Mouse (Mus musculus) large intestine, adult 2 months (tissue): Measurements from ENCODE around the gene Resf1. TPM values are rescaled to one million over a fixed set of nuclear protein-coding genes. Genes with fewer than 3 reads are reported as not detected.
"Not testable (repeated sequence)": the region's sequence is repeated elsewhere in the genome, so short reads cannot be mapped to it uniquely, and the experiment has no call there.

Source experiments
- DNase-seq: peaks from one replicate; pipeline ENCODE4 v3.0.0-alpha.2; 2012; ENCODE audit warnings: low read depth, low spot score
- WGBS: fragments of 180-500 bp; shearing (Covaris S2); methylation state at CpG from one replicate; pipeline ENCODE4 v1.1.7; 2018; 5-methylcytosine and 5-hydroxymethylcytosine counted together
- polyA plus RNA-seq: library from polyadenylated mRNA; depleted of rRNA; stranded (reverse); fragments of >200 nt; gene quantifications from 2 replicates; pipeline ENCODE4 v1.2.3, GENCODE M21; 2012; rRNA removed

Resf1 gene
- 4.0 and 11.2 TPM in 2 replicates for polyA plus RNA-seq

GRCm38 (mm10) chr6:149308956-149309932, at the start of gene Resf1:
TSS of gene Resf1 (plus strand) at chr6:149309414.
- peak; percentile 47 for DNase-seq
- 2% methylated on average over 61 of the region's 61 CpGs for WGBS

- no peak for DNase-seq
- 60% methylated on average over 3 of the region's 3 CpGs for WGBS
These were observed 48.4 kb upstream of the Resf1 start for GRCm38 (mm10) chr6:149260801-149261239.

- DNase-seq = no peak
These were observed 41.3 kb upstream of the Resf1 start for GRCm38 (mm10) chr6:149267951-149268350.

- no peak for DNase-seq
- WGBS = 39% methylated on average over 2 of the region's 2 CpGs
These were observed 30.9 kb upstream of the Resf1 start for GRCm38 (mm10) chr6:149278248-149278731.

- 66% methylated on average over 1 of the region's 1 CpGs for WGBS
- no peak for DNase-seq
These were observed 30.3 kb upstream of the Resf1 start for GRCm38 (mm10) chr6:149278866-149279265.

- DNase-seq = no peak
These were observed 28.7 kb upstream of the Resf1 start for GRCm38 (mm10) chr6:149280511-149280910.

GRCm38 (mm10) chr6:149288190-149288589, 21.0 kb upstream of the Resf1 start:
- not testable (repeated sequence) for DNase-seq
- 70% methylated on average over 9 of the region's 9 CpGs for WGBS

GRCm38 (mm10) chr6:149303231-149303630, 6.0 kb upstream of the Resf1 start:
- DNase-seq = not testable (repeated sequence)

GRCm38 (mm10) chr6:149307092-149307491, 2.1 kb upstream of the Resf1 start:
- no peak for DNase-seq
- 95% methylated on average over 2 of the region's 2 CpGs for WGBS

GRCm38 (mm10) chr6:149307801-149308200, 1.4 kb upstream of the Resf1 start:
- WGBS = 68% methylated on average over 2 of the region's 2 CpGs
- no peak for DNase-seq

- WGBS = 24% methylated on average over 2 of the region's 2 CpGs
- DNase-seq = no peak
These were observed 1.0 kb downstream of the Resf1 start for GRCm38 (mm10) chr6:149310226-149310625.

GRCm38 (mm10) chr6:149311044-149311443, 1.8 kb downstream of the Resf1 start:
- no peak for DNase-seq
- WGBS = 67% methylated on average over 2 of the region's 2 CpGs

GRCm38 (mm10) chr6:149311778-149312177, 2.6 kb downstream of the Resf1 start:
- WGBS = 62% methylated on average over 1 of the region's 1 CpGs
- DNase-seq = no peak

DNA sequence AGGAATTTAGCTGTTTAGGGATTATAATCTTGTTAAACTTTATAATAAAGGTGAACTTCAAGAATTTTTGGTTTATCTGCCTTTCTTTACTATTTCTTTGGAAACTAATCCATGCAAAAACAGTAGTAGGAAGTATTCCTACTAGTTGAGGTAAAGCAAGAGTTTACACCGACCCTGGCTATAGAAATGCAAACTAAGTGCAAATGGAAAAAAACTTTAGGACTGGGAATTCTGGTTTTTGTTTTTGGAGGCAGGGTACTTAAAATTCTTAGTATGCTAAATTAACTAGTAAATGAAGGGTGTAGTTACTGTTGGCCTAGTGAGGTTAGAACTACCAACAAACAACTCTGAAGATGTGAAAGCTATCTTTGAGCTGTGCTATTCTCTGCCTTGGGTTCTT, 3.0 kb downstream of the Resf1 start:
- no peak for DNase-seq
- 83% methylated on average over 1 of the region's 1 CpGs for WGBS

DNA sequence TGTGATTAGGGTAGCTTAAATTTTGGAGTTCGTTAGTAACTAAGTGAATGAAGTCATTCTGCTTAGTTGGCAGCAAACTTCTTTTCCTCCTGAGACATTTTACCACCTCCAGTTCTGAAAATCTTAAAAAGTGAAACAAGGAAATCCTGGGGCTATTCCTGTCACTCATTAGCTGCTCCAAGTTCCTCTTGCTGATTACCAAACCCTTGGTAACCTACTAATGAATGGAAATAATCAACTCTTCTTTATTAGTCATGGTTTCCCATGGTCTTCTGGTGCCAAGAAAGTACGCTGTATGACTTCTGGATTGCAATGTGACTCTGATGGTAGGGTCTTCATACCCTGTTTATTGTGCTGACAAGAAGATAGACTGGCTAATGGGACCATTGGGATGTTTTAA, 5.7 kb downstream of the Resf1 start:
- DNase-seq = no peak
- 62% methylated on average over 2 of the region's 2 CpGs for WGBS

DNA sequence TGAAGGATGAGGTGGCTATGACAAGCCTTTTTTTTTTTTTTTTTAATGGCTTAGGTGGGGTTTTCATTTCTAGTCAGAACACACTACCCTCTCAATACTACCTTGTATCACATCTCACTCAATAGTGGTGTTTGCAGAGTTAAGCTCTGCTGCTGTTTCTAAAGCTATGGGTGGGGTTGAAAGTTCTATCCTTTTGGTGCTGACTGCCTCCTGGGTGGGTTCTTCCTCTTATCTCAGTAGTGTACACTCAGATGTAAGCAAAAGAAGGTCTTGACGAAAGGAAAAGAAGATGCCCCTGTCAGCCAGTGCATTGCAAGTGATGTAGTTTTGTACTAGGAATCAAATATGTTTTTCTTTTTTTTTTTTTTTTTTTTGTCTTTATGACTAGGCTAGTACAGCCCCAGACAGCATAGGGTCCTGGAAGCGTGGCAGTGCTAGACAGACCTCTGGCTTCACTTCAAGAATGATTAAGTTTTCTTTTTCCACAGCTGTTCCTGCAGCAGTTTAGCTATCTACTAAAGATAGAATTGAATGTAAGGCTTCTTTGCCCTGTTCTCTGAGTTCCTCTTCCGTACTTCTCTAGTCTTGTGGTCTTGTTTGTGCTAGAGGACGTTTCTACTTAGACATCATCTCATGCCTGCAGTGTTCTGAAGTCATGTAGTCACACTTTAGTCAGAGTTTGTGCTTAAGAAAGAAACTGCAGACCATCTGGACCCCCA, 14.5 kb downstream of the Resf1 start:
- DNase-seq = no peak
- 85% methylated on average over 4 of the region's 4 CpGs for WGBS

- no peak for DNase-seq
- WGBS = 98% methylated on average over 6 of the region's 6 CpGs
These were observed 15.0 kb downstream of the Resf1 start for GRCm38 (mm10) chr6:149324242-149324633.

DNA sequence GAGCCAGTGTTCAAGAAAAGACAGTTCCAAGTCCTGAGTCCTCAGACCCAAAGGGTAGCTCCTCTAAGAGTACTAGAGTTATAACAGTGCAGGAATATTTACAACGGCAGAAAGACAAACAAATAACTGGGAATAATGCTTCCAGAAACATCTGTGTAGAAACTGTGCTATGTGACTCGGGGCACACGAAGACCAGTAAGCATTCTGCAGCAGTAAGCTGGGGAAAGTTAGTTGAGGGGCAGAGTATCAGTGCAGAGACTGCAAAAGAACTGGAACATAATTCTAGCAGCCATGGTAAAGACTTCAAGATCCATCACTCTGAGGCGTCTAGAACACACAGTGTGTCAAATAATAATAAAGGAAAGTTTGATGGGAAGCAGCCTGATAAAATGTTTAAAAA, 19.9 kb downstream of the Resf1 start:
- no peak for DNase-seq
- WGBS = 89% methylated on average over 4 of the region's 4 CpGs

DNA sequence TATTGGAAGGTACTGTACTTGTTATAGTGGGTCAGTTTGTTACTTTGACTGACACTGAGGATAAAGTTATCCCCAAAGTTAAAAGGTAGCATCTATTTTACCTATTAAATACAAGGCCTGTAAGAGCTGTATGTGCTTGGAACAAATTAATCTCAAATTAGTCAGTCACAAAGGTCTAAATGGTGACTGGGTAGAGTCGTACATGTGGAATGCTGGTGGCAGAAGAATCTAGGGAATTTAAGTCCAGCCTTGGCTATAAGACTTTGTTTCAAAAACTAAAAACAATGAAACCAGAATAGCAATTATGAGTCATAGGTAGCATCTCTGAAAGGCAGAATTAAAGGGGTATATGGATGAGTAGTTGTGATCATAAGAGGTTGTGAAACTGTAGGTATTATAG, 21.1 kb downstream of the Resf1 start:
- no peak for DNase-seq
- WGBS = 73% methylated on average over 1 of the region's 1 CpGs

- DNase-seq = no peak
- WGBS = 85% methylated on average over 2 of the region's 2 CpGs
These were observed 23.8 kb downstream of the Resf1 start for GRCm38 (mm10) chr6:149333036-149333435.

- DNase-seq = no peak
These were observed 28.8 kb downstream of the Resf1 start for GRCm38 (mm10) chr6:149337990-149338389.
